Mouse (Mus musculus): ENCODE results near the gene Sh2d2a.
"Not testable (repeated sequence)": the region's sequence is repeated elsewhere in the genome, so short reads cannot be mapped to it uniquely, and the experiment has no call there.

Gene Sh2d2a

GRCm38 (mm10) chr3:87846650-87847110 lies at the start of gene Sh2d2a:
Gene Sh2d2a, plus strand, starts transcription at chr3:87846755.
- no peak for DNase-seq (ENCODE audit: low read depth, low spot score)

GRCm38 (mm10) chr3:87801681-87802080 lies 44.9 kb upstream of the Sh2d2a start:
- DNase-seq (ENCODE audit: low read depth, low spot score), result no peak

DNA sequence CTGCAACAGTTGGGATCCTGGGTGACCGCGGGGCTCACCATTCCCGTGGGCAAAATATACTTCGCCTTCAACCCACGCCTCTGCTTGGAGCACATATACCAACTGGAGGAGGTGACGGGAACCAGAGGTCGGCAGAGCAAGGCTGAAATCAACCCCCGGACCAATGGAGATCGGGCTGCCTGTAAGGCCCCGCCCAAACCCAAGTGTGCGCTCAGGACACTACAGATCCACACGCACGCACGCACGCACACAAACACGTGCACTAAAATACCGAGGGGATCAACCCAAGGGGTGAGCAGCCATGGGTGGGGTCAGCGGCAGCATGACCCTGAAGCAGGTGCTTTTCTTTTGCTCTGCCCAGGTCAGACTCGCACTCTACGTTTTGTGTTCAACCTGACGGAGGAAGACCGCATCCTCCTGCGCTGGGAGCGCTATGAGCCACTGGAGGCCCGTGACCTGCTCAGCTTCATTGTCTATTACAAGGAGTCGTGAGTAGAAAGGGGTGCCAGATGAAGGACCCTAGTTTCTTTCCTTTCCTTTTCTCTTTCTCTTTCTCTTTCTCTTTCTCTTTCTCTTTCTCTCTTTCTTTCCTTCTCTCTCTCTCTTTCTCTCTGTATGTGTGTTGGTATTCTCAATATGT lies 42.4 kb upstream of the Sh2d2a start:
- peak; percentile 85 for DNase-seq (ENCODE audit: low read depth, low spot score)

GRCm38 (mm10) chr3:87809322-87809962 lies 37.1 kb upstream of the Sh2d2a start:
- no peak for DNase-seq (ENCODE audit: low read depth, low spot score)

GRCm38 (mm10) chr3:87811297-87811696 lies 35.3 kb upstream of the Sh2d2a start:
- DNase-seq (ENCODE audit: low read depth, low spot score), result no peak

GRCm38 (mm10) chr3:87812413-87812812 lies 34.1 kb upstream of the Sh2d2a start:
- no peak for DNase-seq (ENCODE audit: low read depth, low spot score)

GRCm38 (mm10) chr3:87812873-87813272 lies 33.7 kb upstream of the Sh2d2a start:
- no peak for DNase-seq (ENCODE audit: low read depth, low spot score)

GRCm38 (mm10) chr3:87816166-87816565 lies 30.4 kb upstream of the Sh2d2a start:
- DNase-seq (ENCODE audit: low read depth, low spot score), result no peak

GRCm38 (mm10) chr3:87816646-87817093 lies 29.9 kb upstream of the Sh2d2a start:
- DNase-seq (ENCODE audit: low read depth, low spot score), result peak; percentile 77

DNA sequence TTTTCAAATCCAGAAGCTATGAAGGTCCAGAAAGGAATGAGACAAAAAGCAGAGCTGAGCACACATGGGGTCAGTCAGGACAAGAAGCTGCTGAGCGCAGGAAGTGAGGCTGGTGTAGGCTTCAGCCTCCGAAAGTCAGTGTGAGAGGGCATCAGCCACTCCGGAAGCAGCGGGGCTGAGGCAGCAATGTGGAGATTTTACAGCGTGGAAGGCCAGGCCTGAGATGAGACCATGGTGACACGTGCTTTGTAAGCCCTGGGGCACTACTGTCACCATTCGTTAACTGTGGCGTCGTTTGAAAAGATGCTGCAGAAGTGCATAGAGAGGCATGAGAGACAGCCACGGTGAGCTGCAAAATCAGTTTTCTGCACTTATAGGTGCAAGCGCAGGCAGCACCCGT lies 28.3 kb upstream of the Sh2d2a start:
- no peak for DNase-seq (ENCODE audit: low read depth, low spot score)

GRCm38 (mm10) chr3:87824206-87824605 lies 22.3 kb upstream of the Sh2d2a start, which contains the start of gene Pear1:
Gene Pear1, minus strand, starts transcription at chr3:87824306.
- not testable (repeated sequence) for DNase-seq (ENCODE audit: low read depth, low spot score)

- no peak for DNase-seq (ENCODE audit: low read depth, low spot score)
Observed at GRCm38 (mm10) chr3:87828435-87828834, 18.1 kb upstream of the Sh2d2a start.

GRCm38 (mm10) chr3:87829025-87829424 lies 17.5 kb upstream of the Sh2d2a start:
- DNase-seq (ENCODE audit: low read depth, low spot score), result no peak

- no peak for DNase-seq (ENCODE audit: low read depth, low spot score)
Observed at GRCm38 (mm10) chr3:87832109-87832859, 14.3 kb upstream of the Sh2d2a start.

- peak; percentile 16 for DNase-seq (ENCODE audit: low read depth, low spot score)
Observed at GRCm38 (mm10) chr3:87833482-87833881, 13.1 kb upstream of the Sh2d2a start.

GRCm38 (mm10) chr3:87838622-87839021 lies 7.9 kb upstream of the Sh2d2a start:
- DNase-seq (ENCODE audit: low read depth, low spot score), result peak; percentile 64

GRCm38 (mm10) chr3:87840858-87841257 lies 5.7 kb upstream of the Sh2d2a start:
- no peak for DNase-seq (ENCODE audit: low read depth, low spot score)

- DNase-seq (ENCODE audit: low read depth, low spot score), result no peak
Observed at GRCm38 (mm10) chr3:87844981-87845380, 1.6 kb upstream of the Sh2d2a start.

- no peak for DNase-seq (ENCODE audit: low read depth, low spot score)
Observed at GRCm38 (mm10) chr3:87846186-87846585, 369 bp upstream of the Sh2d2a start.

DNA sequence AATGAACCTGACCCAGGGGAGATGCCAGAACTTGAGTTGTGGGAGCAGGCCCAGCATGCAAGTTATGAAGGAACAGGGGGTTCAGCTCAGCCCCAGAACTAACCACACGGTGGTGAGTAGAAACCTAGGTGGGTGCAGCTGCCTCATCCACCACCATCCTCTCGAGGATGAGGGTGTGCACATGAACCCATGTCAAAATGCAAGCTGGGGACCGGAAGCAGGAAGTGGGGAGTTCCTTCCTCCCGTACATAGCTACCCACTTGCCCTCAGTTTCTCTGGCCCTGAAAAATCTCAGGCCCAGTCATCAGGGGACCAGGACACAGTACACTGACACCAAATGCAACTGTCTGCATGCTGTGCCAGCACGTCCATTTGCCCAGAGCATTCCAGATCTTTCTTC lies 1.1 kb downstream of the Sh2d2a start:
- DNase-seq (ENCODE audit: low read depth, low spot score), result no peak

DNA sequence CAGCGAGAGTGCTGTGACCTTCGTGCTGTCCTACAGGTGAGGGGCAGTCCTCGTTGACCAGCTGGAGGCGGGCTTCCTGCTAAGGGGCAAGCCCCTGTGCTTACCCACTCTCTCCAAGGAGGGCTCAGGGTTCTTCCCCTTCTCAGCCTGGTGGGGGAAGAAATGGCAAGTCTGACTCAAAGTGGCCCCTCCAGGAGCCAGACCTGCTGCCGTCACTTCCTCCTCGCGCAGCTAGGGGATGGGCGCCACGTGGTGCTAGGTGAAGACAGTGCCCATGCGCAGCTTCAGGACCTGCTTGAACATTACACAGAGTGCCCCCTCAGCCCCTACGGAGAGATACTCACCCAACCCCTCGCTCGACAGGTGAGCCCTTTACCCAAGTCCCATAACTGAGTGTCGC lies 2.6 kb downstream of the Sh2d2a start:
- peak; percentile 54 for DNase-seq (ENCODE audit: low read depth, low spot score)

- no peak for DNase-seq (ENCODE audit: low read depth, low spot score)
Observed at GRCm38 (mm10) chr3:87854795-87855568, 8.4 kb downstream of the Sh2d2a start.

Measured in A20 (cell line).